17 mouse cellular contexts compared by ENCODE assay signal in genomic region chr10:39426033-39426432, GRCm38 (mm10). TPM values are rescaled to one million over a fixed set of nuclear protein-coding genes. Genes with fewer than 3 reads are reported as not detected.
DNase-seq lines count a peak whose midpoint lies in the region; ATAC-seq lines count a peak whose summit lies in the region.
"Had no signal": no experiment of that assay in that cellular context is flagged by ENCODE, and none has a peak within 500 bp of the region (broad histone marks: within the 10 kb centered on the region; RNA-seq: fewer than 3 reads in every experiment).

No protein-coding gene starts in this region.

- no peak for DNase-seq in hindbrain, embryonic 11.5 days (ENCODE audit: low spot score)
- DNase-seq in neural tube, embryonic 10.5 days (ENCODE audit: extremely low spot score, low spot score), result no peak
- peak; percentile 37 for DNase-seq in ZHBTc4 (ENCODE audit: low read depth, low spot score)
- DNase-seq in lung, postnatal 25 days (ENCODE audit: low spot score), result no peak
- DNase-seq: adrenal gland, adult 2 months; adrenal gland, postnatal 25 days; cerebellum, adult 18-20 months; cerebellum, adult 9-11 months; gastrocnemius, postnatal 10 days; heart, adult 18-20 months; heart, postnatal 10 days; kidney, adult 11 months; kidney, adult 9 months had no signal

- no peak for ATAC-seq in hindbrain, embryonic 11.5 days (ENCODE audit: low FRiP score)
- ATAC-seq in hindbrain, embryonic 16.5 days, result no peak
- no peak for ATAC-seq in neural tube, embryonic 13.5 days (ENCODE audit: low read depth)

- H3K9ac ChIP-seq in hindbrain, embryonic 11.5 days (ENCODE audit: low read depth, low read length), result no peak overlapping the region
- no peak overlapping the region for H3K9ac ChIP-seq in hindbrain, embryonic 16.5 days (ENCODE audit: low read depth, low read length)
- no peak overlapping the region for H3K9ac ChIP-seq in neural tube, embryonic 13.5 days

- 89% methylated on average over 3 of the region's 3 CpGs for WGBS in hindbrain, embryonic 11.5 days
- 64% methylated on average over 3 of the region's 3 CpGs for WGBS in hindbrain, embryonic 16.5 days
- 53% methylated on average over 3 of the region's 3 CpGs for WGBS in neural tube, embryonic 13.5 days

- no peak overlapping the region for H3K4me3 ChIP-seq in hindbrain, embryonic 11.5 days (ENCODE audit: low read depth, low read length)
- no peak overlapping the region for H3K4me3 ChIP-seq in hindbrain, embryonic 16.5 days (ENCODE audit: low read length)
- no peak overlapping the region for H3K4me3 ChIP-seq in neural tube, embryonic 13.5 days
- H3K4me3 ChIP-seq: embryonic facial prominence, embryonic 10.5 days; heart, embryonic 10.5 days had no signal

- H3K36me3 ChIP-seq in hindbrain, embryonic 11.5 days (ENCODE audit: control insufficient read depth, insufficient read depth, low read length), result 0 out of 2 replicates have a peak, but pooled peaks cover 2% of the 10 kb centered on the region
- H3K36me3 ChIP-seq in hindbrain, embryonic 16.5 days (ENCODE audit: control insufficient read depth, insufficient read depth, low read length), result no peaks in the 10 kb centered on the region
- peaks cover 11% of the 10 kb centered on the region; the same call in 1 of the 2 replicates for H3K36me3 ChIP-seq in neural tube, embryonic 13.5 days
- H3K36me3 ChIP-seq: heart, embryonic 10.5 days had no signal

- no peaks in the 10 kb centered on the region for H3K9me3 ChIP-seq in hindbrain, embryonic 11.5 days (ENCODE audit: control insufficient read depth, low read length)
- no peaks in the 10 kb centered on the region for H3K9me3 ChIP-seq in hindbrain, embryonic 16.5 days (ENCODE audit: control insufficient read depth, low read length)
- H3K9me3 ChIP-seq in neural tube, embryonic 13.5 days, result no peaks in the 10 kb centered on the region
- H3K9me3 ChIP-seq: heart, embryonic 10.5 days had no signal

- peaks cover 2% of the 10 kb centered on the region; the same call in 1 of the 2 replicates for H3K4me1 ChIP-seq in hindbrain, embryonic 11.5 days (replicated peaks; ENCODE audit: control insufficient read depth, insufficient read depth, low read length)
- peaks cover 27% of the 10 kb centered on the region for H3K4me1 ChIP-seq in hindbrain, embryonic 16.5 days (ENCODE audit: control insufficient read depth, insufficient read depth, low read depth, low read length)
- H3K4me1 ChIP-seq in neural tube, embryonic 13.5 days (replicated peaks), result peaks cover 71% of the 10 kb centered on the region

- 0 out of 2 replicates have a peak overlapping the region, but pooled peaks have one; percentile 11 for H3K27ac ChIP-seq in hindbrain, embryonic 11.5 days (ENCODE audit: low read depth, low read length)
- no peak overlapping the region for H3K27ac ChIP-seq in hindbrain, embryonic 16.5 days (ENCODE audit: low read depth, low read length)
- H3K27ac ChIP-seq in neural tube, embryonic 13.5 days (replicated peaks), result peak overlapping the region; percentile 75
- H3K27ac ChIP-seq: embryonic facial prominence, embryonic 10.5 days; heart, embryonic 10.5 days had no signal

- no peak overlapping the region for H3K4me2 ChIP-seq in hindbrain, embryonic 11.5 days (replicated peaks; ENCODE audit: low read depth, low read length)
- H3K4me2 ChIP-seq in hindbrain, embryonic 16.5 days (ENCODE audit: low read length), result no peak overlapping the region
- H3K4me2 ChIP-seq in neural tube, embryonic 13.5 days, result no peak overlapping the region

- no peaks in the 10 kb centered on the region for H3K27me3 ChIP-seq in hindbrain, embryonic 11.5 days (ENCODE audit: control insufficient read depth, insufficient read depth, low read length)
- H3K27me3 ChIP-seq in hindbrain, embryonic 16.5 days (replicated peaks; ENCODE audit: control insufficient read depth, insufficient read depth, low read length), result no peaks in the 10 kb centered on the region
- no peaks in the 10 kb centered on the region for H3K27me3 ChIP-seq in neural tube, embryonic 13.5 days

RNA-seq across cellular contexts. Expression of gene Fyn, which starts 57.4 kb away (rescaled TPM):
- 51.1 and 53.2 TPM in 2 replicates for polyA plus RNA-seq in hindbrain, embryonic 11.5 days (2014; fragmentation: Nextera tagmentation; extraction: Ambion mirVana)
- 74.1 and 74.9 TPM in 2 replicates for polyA plus RNA-seq in hindbrain, embryonic 16.5 days (2015; fragmentation: Nextera tagmentation; extraction: Ambion mirVana)
- polyA plus RNA-seq in neural tube, embryonic 13.5 days (2015; fragmentation: Nextera tagmentation; extraction: Ambion mirVana), result 71.6 and 74.9 TPM in 2 replicates
